Mouse (Mus musculus) liver, postnatal 0 days (tissue): ENCODE results near the gene Egflam. TPM values are rescaled to one million over a fixed set of nuclear protein-coding genes. Genes with fewer than 3 reads are reported as not detected.
A peak's percentile ranks its signal among the peaks of the same experiment; 100 is the strongest.

Experiments used
- ATAC-seq: fragments of 200-750 bp; cut with Nextera tagmentation; 2 replicates; pipeline ENCODE4 v1.8.0; 2017; ENCODE audit warnings: mild to moderate bottlenecking, moderate library complexity
- DNase-seq: peaks from one replicate; pipeline ENCODE4 v3.0.0-alpha.2; 2016
- H3K27ac ChIP-seq: fragments of 300-500 bp; sonication (generic); 2 replicates; pipeline ENCODE4 v1.5.1; 2014; ENCODE audit warnings: antibody characterized with exemption, moderate library complexity, mild to moderate bottlenecking, low read depth
- H3K27me3 ChIP-seq: fragments of 300-500 bp; sonication (generic); 2 replicates; pipeline ENCODE4 v1.6.1; 2014; ENCODE audit warnings: low read length, control low read depth, mixed read lengths; ENCODE audit not compliant: insufficient read depth
- H3K36me3 ChIP-seq: fragments of 300-500 bp; sonication (generic); replicated peaks from 2 replicates; pipeline ENCODE4 v1.6.1; 2014; ENCODE audit warnings: mild to moderate bottlenecking, control low read depth, low read length, moderate library complexity, mixed read lengths; ENCODE audit not compliant: insufficient read depth
- H3K4me1 ChIP-seq: fragments of 300-500 bp; sonication (generic); 2 replicates; pipeline ENCODE4 v1.6.1; 2014; ENCODE audit warnings: antibody characterized with exemption, mild to moderate bottlenecking, control low read depth; ENCODE audit not compliant: insufficient read depth
- H3K4me2 ChIP-seq: fragments of 300-500 bp; sonication (generic); 2 replicates; pipeline ENCODE4 v1.6.1; 2014; ENCODE audit warnings: low read depth, mild to moderate bottlenecking, low read length, moderate library complexity, mixed read lengths
- H3K4me3 ChIP-seq: fragments of 300-500 bp; sonication (generic); 2 replicates; pipeline ENCODE4 v1.5.1; 2014; ENCODE audit warnings: low read depth, low read length
- H3K9ac ChIP-seq: fragments of 300-500 bp; sonication (generic); replicated peaks from 2 replicates; pipeline ENCODE4 v1.6.1; 2014; ENCODE audit warnings: mild to moderate bottlenecking, moderate library complexity
- H3K9me3 ChIP-seq: fragments of 300-500 bp; sonication (generic); 2 replicates; pipeline ENCODE4 v1.6.1; 2016; ENCODE audit warnings: mild to moderate bottlenecking, control low read depth, low read length, mixed read lengths
- CTCF ChIP-seq: sonication (generic); IDR thresholded peaks from 2 replicates; pipeline ENCODE4 v1.5.1; 2016; ENCODE audit warnings: antibody characterized with exemption, low read depth
- EP300 ChIP-seq: IDR thresholded peaks from 2 replicates; pipeline ENCODE4 v1.6.1; 2016; ENCODE audit warnings: antibody characterized with exemption, low read depth, mild to moderate bottlenecking
- WGBS: fragments of 180-500 bp; shearing (Covaris S2); extraction: QIAGEN DNeasy Blood & Tissue Kit; methylation state at CpG from one replicate; pipeline ENCODE4 v1.1.7; 2014; ENCODE audit not compliant: insufficient replicate concordance; 5-methylcytosine and 5-hydroxymethylcytosine counted together
- polyA plus RNA-seq: library from polyadenylated mRNA; unstranded; fragments of >200 nt; fragmentation: Nextera tagmentation; extraction: Ambion mirVana; gene quantifications from 2 replicates; pipeline ENCODE4 v1.2.1, GENCODE M21; 2015

The Egflam gene
- polyA plus RNA-seq, 1 experiment from 2014 or later = 0.53 TPM

DNA sequence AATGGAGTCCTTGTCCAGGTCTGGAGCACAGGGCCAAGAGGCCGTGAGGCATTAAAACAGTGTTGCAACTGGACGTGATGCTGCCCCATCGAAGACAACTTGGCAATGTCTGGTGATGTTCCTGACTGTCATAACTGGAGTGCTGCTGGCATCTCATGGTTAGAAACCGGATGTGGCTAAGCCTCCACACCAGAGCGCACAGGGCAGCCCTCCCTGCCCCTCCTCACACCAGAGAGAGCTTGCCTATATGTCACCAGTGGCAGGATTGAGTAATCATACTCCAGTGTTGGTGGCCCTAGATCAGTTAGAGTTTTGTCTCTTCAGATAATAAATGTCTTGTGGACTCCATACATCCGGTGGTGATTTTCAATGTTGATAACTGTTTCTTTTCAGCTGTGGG, 210.5 kb downstream of the Egflam start:
- no peaks in the 10 kb centered on the region for H3K27me3 ChIP-seq
- no peaks in the 10 kb centered on the region for H3K4me1 ChIP-seq
- H3K4me3 ChIP-seq = no peak overlapping the region
- H3K4me2 ChIP-seq = no peak overlapping the region
- H3K9me3 ChIP-seq = no peaks in the 10 kb centered on the region
- ATAC-seq (no peak), DNase-seq (no peak)
- H3K9ac ChIP-seq = no peak overlapping the region
- 76% methylated on average over 6 of the region's 6 CpGs for WGBS
- H3K27ac ChIP-seq = no peak overlapping the region
- TF ChIP-seq EP300 = no peak
- H3K36me3 ChIP-seq = peaks cover 22% of the 10 kb centered on the region

DNA sequence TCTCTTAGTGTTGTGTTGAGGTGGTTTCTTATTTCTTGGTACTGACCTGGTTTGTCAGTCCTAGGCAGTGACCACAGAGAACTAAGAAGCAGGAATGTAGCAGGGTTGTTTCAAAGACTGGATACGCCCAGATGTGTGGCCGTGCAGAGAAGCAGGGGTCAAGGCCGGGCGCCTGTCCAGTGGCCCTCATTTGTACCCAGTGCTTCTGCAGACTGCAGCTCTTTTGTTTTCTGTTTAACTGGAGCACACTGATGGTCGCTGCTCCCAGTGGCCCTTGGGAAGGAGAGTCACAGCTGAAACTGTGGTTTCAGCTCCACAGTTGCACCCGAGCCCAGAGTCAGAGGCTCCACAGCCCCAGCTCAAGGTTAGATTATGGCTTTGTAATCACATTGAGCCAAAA, 217.6 kb downstream of the Egflam start:
- no peak overlapping the region for H3K27ac ChIP-seq
- no peak for DNase-seq
- no peaks in the 10 kb centered on the region for H3K9me3 ChIP-seq
- peaks cover 31% of the 10 kb centered on the region for H3K36me3 ChIP-seq
- 67% methylated on average over 6 of the region's 6 CpGs for WGBS
- no peak overlapping the region for H3K4me2 ChIP-seq
- no peak for TF ChIP-seq CTCF
- TF ChIP-seq EP300 = no peak
- H3K27me3 ChIP-seq = no peaks in the 10 kb centered on the region
- no peak for ATAC-seq
- H3K4me3 ChIP-seq = no peak overlapping the region
- no peak overlapping the region for H3K9ac ChIP-seq
- H3K4me1 ChIP-seq = no peaks in the 10 kb centered on the region

DNA sequence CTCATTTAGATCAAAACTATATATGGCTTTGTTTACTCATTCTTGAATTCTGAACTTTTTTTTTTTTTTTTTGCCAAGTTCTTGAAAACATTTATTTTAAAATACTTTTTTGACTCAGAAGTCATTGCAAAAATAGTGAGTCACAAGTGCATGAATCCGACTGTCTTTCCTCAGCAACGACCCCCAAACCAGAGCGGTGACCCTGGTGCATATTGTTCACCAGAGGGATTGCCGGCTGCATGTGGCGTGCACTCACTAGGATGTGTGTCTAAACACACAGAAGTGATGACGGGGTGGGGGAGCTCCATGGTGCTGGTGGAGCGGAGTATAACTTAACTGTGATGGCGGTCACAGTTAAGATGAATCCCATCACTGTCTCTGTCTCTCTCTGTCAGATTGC, 224.4 kb downstream of the Egflam start:
- TF ChIP-seq EP300 (no peak), CTCF (no peak)
- no peak overlapping the region for H3K4me2 ChIP-seq
- 82% methylated on average over 8 of the region's 8 CpGs for WGBS
- no peak overlapping the region for H3K4me3 ChIP-seq
- H3K4me1 ChIP-seq = no peaks in the 10 kb centered on the region
- H3K9ac ChIP-seq = no peak overlapping the region
- ATAC-seq (no peak), DNase-seq (no peak)
- H3K9me3 ChIP-seq = no peaks in the 10 kb centered on the region
- no peaks in the 10 kb centered on the region for H3K27me3 ChIP-seq
- H3K27ac ChIP-seq = no peak overlapping the region
- H3K36me3 ChIP-seq = peaks cover 23% of the 10 kb centered on the region; the same call in 1 of the 2 replicates

DNA sequence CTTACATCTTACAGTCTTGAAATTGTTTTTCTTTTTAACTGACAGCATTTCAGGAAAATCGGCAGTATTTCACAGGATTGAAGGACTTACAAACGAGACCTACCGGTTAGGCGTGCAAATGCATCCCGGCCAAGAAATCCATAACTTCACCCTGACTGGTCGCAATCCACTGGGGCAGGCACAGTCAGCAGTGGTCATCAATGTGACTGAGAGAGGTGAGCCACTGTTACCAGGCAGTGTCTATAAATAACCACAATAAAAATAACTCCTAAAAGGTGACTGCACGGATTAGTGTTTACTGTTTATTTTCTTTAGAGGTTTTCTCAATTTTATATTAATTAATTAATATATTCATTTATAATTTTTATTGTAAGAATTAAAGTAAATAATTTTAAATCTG, 224.8 kb downstream of the Egflam start:
- no peak overlapping the region for H3K4me2 ChIP-seq
- no peaks in the 10 kb centered on the region for H3K9me3 ChIP-seq
- 76% methylated on average over 7 of the region's 7 CpGs for WGBS
- H3K36me3 ChIP-seq = peaks cover 23% of the 10 kb centered on the region; the same call in 1 of the 2 replicates
- TF ChIP-seq EP300 = no peak
- no peak for TF ChIP-seq CTCF
- H3K27me3 ChIP-seq = no peaks in the 10 kb centered on the region
- ATAC-seq (no peak), DNase-seq (no peak)
- no peak overlapping the region for H3K9ac ChIP-seq
- H3K27ac ChIP-seq = no peak overlapping the region
- H3K4me1 ChIP-seq = no peaks in the 10 kb centered on the region
- no peak overlapping the region for H3K4me3 ChIP-seq

DNA sequence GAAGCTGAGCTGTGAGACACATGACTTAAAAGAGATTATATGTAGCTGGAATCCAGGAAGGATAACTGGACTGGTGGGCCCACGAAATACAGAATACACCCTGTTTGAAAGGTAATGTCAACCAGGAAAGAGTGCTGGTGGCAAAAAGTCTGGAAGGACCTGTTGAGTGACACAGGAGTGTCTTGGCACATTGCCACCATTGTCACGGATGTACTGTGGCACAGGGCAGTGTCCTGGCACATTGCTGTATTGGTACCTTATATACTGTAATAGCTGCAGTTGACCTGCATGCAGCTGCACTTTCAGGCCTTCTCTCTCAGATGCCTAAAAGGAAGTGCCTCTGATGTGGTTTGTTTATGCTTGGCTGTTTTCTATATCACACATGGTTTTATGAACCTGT, 225.3 kb downstream of the Egflam start:
- Histone ChIP-seq H3K27me3 (no peaks in the 10 kb centered on the region), H3K4me1 (no peaks in the 10 kb centered on the region), H3K27ac (no peak overlapping the region), H3K36me3 (peaks cover 19% of the 10 kb centered on the region; the same call in 1 of the 2 replicates), H3K9ac (no peak overlapping the region), H3K9me3 (no peaks in the 10 kb centered on the region), H3K4me2 (no peak overlapping the region), H3K4me3 (no peak overlapping the region)
- no peak for DNase-seq
- no peak for ATAC-seq
- 54% methylated on average over 2 of the region's 2 CpGs for WGBS
- TF ChIP-seq EP300 = no peak

DNA sequence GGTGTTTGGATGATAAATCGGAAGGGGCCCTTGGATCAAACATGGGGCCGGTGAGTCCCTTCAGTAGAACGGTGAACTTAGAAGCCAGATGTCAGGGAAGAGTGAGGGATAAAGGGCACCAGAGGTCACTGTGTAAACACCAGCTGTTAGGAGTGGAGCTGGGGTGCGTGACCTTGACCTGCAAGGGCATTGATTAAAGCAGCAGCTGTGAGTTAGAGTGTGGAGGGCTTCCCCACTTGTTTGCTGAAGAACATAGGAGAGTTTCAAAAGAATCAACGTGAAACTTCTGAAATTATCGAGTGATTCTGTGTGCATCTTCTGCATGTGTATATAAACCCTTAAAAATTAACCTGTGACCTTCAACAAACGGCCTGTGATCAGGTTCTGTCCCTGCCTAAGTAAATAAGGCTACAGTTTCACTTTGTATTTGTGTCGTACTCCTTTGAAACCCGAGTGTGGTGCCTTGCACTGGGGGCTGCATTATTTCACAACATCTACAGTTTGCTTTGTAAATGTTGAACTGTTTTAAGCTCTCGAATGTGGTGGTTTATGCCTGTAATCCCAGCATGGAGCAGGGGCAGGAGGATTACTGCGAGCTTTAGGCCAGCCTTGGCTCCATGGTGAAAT, 230.2 kb downstream of the Egflam start:
- DNase-seq (peak; percentile 67), ATAC-seq (peak; percentile 80)
- peak; percentile 38 for TF ChIP-seq EP300
- no peak for TF ChIP-seq CTCF
- H3K4me3 ChIP-seq = no peak overlapping the region
- no peaks in the 10 kb centered on the region for H3K9me3 ChIP-seq
- peaks cover 18% of the 10 kb centered on the region for H3K36me3 ChIP-seq
- 0 out of 2 replicates have a peak overlapping the region, but pooled peaks have one; percentile 13 for H3K4me2 ChIP-seq
- H3K27ac ChIP-seq = peak overlapping the region; percentile 89
- H3K27me3 ChIP-seq = no peaks in the 10 kb centered on the region
- H3K4me1 ChIP-seq = 0 out of 2 replicates have a peak, but pooled peaks cover 2% of the 10 kb centered on the region
- WGBS = 49% methylated on average over 11 of the region's 11 CpGs
- peak overlapping the region; percentile 13 for H3K9ac ChIP-seq
